Mouse (Mus musculus): ENCODE measurements at regions not wholly inside any gene's neighbourhood (a gene's known extent, or its start where the extent isn't known, plus 50 kb on each side); places are given as distances from the start of the nearest gene placed in this dataset.

DNA sequence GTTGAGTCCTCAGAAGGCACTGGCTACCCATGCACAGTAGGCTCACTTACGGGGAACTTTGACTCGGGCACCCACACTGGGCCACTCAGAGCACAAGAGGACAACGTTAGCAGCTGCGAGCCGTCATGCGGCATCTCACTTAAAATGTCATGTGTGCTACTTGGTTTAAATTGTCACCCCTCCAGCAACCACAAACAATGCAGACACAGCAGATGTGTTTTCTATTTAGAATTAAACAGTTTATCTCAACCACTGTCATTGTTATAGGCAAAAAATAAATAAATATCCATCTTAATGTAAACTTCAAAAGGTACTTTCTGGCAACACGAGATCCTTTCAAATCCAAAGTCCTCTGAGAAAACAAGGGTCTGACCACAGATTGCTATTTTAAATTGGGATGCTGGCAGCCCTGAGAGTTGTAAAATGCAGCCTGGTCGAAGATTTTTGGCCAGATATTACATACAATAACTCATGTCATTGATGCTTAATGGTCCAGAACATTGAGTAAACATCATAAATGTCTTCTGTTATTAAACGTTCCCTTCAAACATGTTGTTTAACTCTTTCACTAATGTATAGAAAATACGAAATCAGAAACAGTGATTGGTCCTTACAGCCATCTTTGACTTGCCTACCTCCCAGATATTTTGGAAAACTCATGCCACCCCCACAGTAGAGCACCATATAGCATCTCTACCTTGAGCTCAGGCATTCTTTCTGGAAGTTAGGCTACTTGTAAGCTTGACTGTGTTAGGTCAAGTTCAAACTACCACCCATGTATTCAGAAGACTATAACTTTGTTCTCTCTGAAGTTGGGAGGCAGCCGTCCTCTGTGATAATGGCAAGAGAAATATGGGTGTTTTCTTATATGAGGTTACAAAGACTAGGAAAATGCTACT lies 232.8 kb upstream of the Tcf21 start:
- intact Hi-C loops (cut with DNase I) = no loop called here
- DNase-seq (ENCODE audit: low spot score in 2 of 2) = no peak

DNA sequence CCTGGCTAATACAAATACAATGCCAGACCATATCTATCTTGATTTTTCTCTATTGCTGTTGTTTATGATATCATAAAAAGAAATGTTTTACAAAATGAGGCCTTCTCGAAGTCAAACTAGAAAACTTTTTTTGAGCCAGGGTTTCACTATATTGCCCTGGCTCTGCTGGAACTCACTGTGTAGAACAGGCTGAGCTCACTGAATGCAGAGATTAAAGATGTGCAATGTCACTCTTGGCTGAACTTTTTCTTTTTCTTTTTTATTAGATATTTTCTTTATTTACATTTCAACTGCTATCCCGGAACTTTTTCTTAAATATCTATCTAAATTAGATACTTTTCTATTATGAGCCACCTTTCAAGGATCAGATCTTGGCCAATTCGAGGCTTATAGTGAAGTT lies 224.5 kb upstream of the Tcf21 start:
- DNase-seq (ENCODE audit: low spot score in 2 of 2) = no peak
- intact Hi-C loops (cut with DNase I) = no loop called here

DNA sequence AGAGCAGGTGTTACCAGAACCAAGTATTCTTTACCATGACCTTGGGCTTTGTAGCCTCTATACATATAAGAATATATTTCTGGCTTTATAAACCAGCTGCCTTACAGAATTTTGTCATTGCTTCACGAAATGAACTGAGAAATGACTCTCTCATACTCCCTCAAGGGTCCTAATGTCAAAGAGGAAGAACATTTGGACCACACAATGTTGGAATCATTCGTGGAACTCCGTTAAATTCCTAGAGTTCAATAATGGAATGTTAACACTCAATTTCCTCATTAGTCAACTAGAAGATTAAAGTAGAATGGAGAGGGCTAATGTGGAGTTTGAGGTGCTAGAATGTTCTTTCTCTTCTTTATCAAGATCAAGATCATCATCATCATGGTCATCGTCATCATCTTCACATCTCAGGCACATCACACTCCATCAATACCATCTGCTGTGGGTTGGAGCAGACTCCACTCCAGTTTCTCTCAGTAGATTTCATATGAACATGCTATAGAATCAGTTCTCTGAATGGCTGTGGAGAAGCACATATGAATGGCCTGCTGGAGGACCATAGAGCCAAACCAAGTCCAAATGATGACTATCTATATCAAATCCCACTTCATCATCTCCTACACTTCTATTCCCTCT lies 211.6 kb upstream of the Tcf21 start:
- intact Hi-C loops (cut with DNase I) = no loop called here
- DNase-seq (ENCODE audit: low spot score in 2 of 2) = no peak

DNA sequence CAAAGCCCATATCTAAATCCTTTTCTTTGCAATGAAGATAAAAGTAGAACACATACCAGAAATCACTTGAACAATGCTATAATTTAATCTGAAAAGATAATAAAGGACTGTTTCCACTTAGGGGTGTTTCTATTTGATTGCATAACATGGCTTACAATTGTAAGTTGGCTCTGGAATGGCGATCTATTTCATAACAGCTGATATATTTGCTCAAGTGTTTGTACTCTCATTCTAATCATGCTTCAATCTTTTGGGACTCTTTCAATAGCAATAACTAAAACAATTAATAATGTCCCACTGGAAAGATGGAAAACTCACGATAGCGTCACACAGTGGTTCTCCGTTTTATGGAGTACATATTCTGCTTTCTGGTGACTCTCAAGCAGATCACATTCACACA lies 208.0 kb upstream of the Tcf21 start:
- DNase-seq (ENCODE audit: low spot score in 2 of 2) = no peak
- intact Hi-C loops (cut with DNase I) = no loop called here

DNA sequence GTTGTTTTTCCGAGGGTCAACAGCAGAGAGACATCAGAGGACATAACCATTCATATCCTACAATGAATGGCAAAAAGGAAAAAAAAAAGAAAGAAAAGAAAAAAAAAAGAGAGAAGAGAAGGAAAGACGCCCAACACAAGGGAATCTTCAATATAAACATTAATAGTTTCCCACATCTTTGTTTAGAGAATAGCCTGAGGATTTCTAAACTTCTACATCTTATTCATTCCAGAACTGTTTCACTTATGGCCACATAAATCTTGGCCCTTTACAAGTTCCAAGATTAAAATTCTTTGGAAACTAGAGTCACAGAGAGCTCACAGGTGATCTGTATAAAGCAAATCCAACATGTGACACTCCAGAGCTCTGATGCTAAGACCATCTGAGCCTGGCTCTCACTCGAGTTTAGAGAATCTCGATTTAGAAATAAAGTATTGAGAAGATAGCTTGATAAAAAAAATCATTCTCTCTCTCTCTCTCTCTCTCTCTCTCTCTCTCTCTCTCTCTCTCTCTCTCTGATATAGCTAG lies 197.2 kb upstream of the Tcf21 start:
- intact Hi-C loops (cut with DNase I) = no loop called here
- DNase-seq (ENCODE audit: low spot score in 2 of 2) = no peak

DNA sequence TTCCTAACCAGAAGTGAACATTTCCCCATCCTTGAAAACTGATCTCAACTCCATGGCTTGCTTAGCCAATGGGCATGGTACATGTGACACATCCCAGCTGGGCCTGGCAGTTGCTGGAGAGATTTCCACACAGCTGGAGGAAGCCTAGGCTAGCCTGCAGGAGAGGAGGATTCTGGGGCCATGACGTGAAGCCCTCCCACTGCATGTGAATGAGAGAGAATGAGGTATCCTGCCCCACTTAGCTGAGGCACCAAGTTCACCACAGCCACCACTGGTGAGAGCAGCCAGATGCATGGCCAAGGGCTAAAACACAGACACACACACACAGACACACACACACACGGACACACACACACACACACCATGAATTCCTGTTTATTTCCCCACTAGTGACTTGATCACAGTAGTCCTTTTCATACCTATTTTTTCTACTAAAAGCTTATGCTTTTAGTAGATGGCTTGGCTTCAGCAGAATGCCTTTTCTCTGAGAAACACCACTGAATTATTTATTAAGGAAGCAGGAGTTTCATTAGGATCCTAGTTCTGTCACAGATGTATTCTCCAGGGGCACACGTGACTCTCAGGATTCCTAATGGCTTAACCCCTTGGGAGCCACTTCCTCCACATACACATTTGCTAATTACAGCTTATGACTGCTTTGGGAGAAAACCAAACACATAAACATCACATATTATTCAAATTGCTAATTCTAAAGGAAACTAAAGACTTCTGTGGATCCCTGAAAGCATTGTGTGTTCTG lies 196.1 kb upstream of the Tcf21 start:
- intact Hi-C loops (cut with DNase I) = no loop called here
- no peak for DNase-seq (ENCODE audit: low spot score in 2 of 2)

DNA sequence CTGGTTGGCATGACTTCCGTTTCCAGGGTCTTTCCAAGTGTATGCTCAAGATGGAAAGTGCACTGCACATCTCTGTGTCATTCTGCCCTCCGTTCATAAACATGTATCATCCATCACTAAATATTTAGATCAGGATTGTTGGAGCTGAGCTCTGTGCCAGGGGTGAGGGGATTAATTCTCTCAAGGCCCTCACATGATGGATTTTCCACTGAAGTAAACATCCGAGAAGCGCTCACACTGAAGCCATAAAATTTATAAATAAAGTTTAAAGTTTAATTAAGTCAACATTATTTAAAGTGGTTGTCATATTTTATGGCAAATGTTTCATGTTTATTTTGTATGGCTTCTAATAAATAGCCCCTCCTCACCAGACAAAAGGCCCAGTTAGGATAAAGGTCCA lies 190.7 kb upstream of the Tcf21 start:
- no peak for DNase-seq (ENCODE audit: low spot score in 2 of 2)
- intact Hi-C loops (cut with DNase I) = no loop called here

DNA sequence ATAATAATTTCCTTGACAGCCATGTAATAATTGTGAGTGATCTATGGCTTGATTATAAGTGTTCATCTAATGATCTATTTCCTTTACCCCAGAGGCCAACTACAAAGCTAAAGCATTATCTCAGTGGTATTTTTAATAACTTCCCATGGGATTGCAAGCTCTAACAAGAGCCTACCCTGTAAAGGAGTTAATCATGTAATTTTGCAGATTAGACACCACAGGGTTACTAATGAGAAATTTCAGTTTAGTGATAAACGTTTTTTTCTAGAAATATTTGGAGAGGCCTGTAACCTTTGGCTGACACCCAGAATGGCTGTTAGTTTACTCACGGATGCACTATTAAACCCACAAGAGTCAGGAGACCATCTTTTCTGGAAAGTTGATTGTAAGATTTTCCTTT lies 190.2 kb upstream of the Tcf21 start:
- intact Hi-C loops (cut with DNase I) = no loop called here

DNA sequence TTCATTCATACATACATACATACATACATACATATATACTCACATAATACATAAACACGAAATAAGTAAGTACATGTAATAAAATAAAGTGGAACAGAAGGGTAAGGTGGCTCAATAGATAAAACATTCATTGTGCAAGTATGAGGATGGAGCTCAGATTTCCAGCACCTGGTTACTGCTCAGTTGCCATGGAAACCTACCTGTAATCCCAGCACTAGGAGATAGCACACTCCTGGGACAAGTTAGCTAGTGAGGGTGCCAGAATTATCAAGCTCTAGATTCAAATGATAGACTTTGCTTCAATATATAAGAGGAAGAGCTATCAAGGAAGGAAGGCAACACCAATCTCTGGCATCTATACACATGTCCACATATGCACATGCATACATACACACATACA lies 184.8 kb upstream of the Tcf21 start:
- DNase-seq (ENCODE audit: low spot score in 2 of 2) = no peak
- intact Hi-C loops (cut with DNase I) = no loop called here

More for the DNA sequence above, 190.2 kb upstream of the Tcf21 start:
- no peak for DNase-seq (ENCODE audit: low spot score in 2 of 2)

DNA sequence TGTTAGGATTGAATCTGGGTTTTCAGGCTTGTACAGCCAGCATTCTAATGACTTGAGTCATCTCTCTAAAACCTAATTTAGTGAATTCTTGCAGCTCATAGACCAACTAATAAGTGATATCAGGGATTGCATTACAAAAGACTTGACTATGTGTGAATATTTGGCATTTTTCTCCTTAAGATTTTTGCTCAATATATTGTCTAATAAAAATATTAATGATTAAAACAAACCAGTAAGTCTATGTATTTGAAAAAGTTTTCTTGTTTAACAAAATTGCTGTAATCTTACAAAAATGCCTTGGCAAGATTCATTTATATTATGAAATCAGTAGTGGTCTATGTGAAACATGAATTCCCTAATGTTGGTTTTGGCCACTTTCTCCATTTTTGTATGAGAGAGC lies 183.7 kb upstream of the Tcf21 start:
- DNase-seq (ENCODE audit: low spot score in 2 of 2) = no peak
- intact Hi-C loops (cut with DNase I) = no loop called here

DNA sequence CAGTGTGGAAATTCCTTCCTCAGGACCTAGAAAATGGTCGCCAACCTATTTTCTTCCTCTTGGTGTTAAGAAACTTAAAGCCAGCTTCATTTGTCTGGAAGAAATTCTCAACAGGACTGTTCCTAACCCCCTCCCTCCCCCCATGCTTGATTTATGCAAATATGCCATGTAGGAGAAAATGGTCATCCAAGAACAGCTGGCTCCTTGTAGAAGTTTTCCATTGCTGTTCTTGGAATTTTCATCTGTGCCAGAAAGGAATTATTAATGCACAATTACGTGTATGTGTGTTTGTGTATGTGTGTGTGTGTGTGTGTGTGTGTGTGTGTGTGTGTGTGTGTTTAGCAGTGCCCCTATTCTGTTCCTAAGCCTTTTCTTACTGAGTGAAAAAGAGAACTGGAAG lies 178.6 kb upstream of the Tcf21 start:
- DNase-seq (ENCODE audit: low spot score in 2 of 2) = no peak
- intact Hi-C loops (cut with DNase I) = no loop called here

DNA sequence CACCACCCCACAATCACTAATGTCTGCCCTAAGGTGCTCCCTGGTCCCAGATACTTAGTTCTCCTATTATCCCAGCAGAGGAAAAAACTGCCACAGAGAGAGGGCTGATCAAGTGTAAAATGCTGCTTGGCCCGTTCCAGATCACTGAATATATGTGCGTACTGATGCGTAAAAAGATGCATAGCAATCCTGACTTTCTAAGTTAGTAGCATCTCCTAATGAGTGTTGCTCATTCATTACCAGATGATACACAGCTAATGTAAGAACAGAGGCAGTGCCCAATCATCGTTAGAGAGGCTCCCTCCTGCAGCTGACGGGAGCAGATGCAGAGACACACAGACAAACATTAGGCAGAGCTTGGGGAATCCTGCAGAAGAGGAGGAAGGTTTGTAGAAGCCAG lies 177.6 kb upstream of the Tcf21 start:
- intact Hi-C loops (cut with DNase I) = no loop called here

DNA sequence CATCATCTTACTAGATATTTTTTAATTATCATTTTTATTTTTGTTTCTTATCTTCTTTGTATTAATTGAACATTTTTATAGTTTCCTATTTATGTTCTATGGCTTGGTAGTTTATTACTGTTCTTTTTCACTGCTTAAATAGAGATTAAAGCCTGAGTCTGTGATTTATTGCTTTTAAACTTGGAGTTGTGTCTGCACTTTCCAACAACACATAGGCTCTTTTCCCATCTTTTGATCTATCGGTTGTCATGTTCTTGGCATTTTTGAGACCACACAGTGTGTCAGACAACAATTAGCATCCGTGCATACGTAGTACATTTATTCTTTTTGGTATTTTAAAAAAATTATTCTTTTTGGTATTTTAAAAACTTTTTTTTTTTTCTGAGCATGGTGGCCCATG lies 173.2 kb upstream of the Tcf21 start:
- DNase-seq (ENCODE audit: low spot score in 2 of 2) = no peak
- intact Hi-C loops (cut with DNase I) = no loop called here

More for the DNA sequence above, 177.6 kb upstream of the Tcf21 start:
- no peak for DNase-seq (ENCODE audit: low spot score in 2 of 2)

DNA sequence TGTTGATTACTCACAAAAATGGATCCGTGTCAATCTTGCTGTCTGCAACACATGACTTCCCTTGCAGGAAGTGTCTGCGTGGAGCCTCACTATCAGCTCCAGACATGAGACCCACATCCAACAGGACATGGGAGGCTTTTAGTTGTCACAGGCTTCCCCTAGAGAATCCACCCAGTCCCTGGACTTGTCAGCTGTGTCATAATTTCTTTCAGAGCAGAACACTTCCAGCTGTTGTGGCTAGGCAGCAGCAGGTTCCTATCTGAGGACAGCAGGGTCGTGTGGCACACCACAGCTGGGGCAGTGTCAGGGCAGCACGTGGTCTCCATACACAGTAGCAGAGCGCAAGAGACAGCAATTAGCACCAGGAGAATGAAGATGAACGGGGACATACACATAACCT lies 161.8 kb upstream of the Tcf21 start:
- intact Hi-C loops (cut with DNase I) = no loop called here
- no peak for DNase-seq (ENCODE audit: low spot score in 2 of 2)

DNA sequence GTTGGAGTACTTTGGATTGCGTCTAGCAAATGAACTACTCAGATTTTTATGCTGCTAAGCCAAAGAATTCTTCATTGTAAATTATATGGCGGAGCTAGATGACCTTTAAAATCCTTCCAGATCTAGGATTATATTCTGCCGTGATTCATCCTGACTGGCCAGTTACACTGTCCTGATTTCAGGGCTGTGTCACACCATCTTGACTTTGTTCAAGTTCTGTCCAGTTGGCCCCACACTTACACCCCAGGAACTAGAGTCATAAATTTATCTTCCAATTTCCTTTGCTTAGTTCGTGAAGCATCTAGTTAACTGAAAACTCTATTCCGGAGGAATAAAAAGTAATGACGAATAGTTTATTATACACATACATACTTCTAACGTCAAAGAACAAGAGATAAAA lies 158.5 kb upstream of the Tcf21 start:
- intact Hi-C loops (cut with DNase I) = no loop called here
- no peak for DNase-seq (ENCODE audit: low spot score in 2 of 2)

DNA sequence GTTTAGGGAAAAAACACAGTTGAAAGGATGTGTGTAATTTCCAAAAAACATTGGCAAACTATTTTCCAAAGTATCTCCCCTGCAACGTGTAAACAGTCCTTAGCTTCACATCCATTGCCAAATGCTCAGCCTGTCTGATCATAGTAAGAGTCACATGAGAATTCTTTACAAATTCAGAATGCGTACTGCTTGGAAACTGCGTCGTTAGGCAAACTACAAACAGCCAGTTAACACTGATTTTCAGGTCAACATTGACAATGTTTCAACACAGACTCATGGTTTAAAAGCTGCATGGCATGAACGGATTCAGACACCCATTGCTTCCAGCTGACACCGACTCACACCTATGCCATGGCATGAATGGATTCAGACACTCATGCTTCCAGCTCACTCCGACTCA lies 137.0 kb upstream of the Tcf21 start:
- no peak for DNase-seq (ENCODE audit: low spot score in 2 of 2)
- intact Hi-C loops (cut with DNase I) = no loop called here

DNA sequence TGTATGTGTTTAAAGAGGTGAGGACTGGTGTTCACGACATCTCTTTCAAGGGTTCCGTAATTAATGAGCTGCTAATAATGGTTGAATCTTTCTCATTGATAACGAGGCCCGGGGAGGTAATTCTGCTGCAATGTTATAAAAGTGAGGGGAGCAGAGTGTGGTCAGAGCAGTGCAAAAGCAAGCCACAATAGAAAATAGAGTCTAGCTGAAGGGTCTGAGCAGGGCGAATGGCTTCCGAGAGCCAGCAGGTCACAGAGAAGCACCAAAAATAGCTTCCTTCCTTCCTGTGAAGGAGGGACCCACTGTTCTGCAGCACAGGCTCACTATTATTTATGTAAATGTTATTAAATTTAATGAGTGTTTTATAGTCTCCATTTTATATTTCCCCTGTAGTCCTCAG lies 133.3 kb upstream of the Tcf21 start:
- no peak for DNase-seq (ENCODE audit: low spot score in 2 of 2)
- intact Hi-C loops (cut with DNase I) = no loop called here

DNA sequence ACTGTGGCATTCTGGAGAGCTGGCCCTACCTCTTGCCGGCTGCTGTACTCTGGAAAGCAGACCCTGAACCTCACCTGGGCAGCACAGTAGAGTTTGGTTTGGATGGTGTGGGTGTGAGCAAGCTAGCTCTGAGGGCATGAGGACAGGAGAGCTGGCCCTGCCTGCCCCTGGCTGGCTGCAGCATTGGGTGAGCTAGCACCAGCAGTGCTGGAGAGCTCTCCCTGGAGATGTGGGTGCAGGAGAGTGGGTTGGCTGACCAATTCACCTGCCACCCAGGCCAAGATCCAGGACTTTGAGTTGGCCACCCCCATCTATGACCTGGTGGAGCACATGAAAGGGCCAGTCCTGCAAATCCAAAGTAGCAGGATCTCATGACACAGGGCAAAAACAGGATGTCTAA lies 124.3 kb upstream of the Tcf21 start:
- intact Hi-C loops (cut with DNase I) = no loop called here
- no peak for DNase-seq (ENCODE audit: low spot score in 2 of 2)

DNA sequence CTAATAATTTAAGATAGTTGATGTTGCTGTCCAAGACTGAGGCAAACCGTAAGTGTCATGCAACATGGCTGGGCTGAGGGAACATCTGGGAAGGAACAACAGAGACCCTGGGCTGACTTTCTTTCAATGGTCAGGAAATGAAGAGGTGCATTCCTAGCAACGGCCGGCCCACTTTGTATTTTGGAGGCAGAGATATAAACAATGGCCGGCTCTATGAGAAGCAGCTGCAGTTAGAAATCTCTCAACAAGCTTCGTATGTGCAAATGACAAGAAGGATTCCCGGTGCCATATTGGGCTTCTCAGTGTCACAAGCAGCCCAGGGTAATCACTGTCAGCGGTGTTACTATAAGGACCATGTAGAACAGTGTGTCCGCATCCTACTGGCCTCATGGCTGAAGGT lies 108.0 kb upstream of the Tcf21 start:
- DNase-seq (ENCODE audit: low spot score in 2 of 2) = no peak
- intact Hi-C loops (cut with DNase I) = no loop called here

DNA sequence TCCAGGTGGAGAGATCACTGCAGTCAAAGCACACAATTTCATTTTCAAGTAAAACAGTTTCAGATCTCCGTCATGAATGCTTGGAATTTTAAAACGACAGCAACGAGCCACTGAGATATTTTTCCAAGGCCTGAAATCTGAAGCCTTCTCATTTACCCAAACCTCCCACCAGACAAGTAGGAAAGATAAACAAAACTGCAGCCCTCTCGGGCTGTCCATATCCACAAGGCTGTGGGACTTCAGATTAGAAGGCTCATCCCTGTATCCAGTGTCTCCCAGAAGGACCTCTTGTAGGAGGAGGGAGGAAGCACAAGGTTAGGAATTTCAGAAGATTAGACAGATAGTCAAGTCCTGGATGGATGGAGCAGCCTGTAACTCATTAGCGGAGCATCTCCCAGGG lies 106.1 kb upstream of the Tcf21 start:
- no peak for DNase-seq (ENCODE audit: low spot score in 2 of 2)
- intact Hi-C loops (cut with DNase I) = no loop called here
